Mouse (Mus musculus) thymus, adult 2 months (tissue): ENCODE data around the gene Pglyrp1.

Experiments
- CTCF ChIP-seq: fragments of 200-500 bp; IDR thresholded peaks from 2 replicates; pipeline ENCODE4 v1.5.1; 2012; ENCODE audit warnings: mild to moderate bottlenecking, control low read depth, low read length, moderate library complexity, borderline replicate concordance; ENCODE audit not compliant: control insufficient read depth, poor library complexity, insufficient read depth; ENCODE audit errors: extremely low read depth
- POLR2A ChIP-seq: fragments of 200-500 bp; IDR thresholded peaks from 2 replicates; pipeline ENCODE4 v1.6.1; 2012; ENCODE audit warnings: mild to moderate bottlenecking, low read length, control low read depth, moderate library complexity; ENCODE audit not compliant: control insufficient read depth, poor library complexity, insufficient read depth; ENCODE audit errors: extremely low read depth

- no peak for TF ChIP-seq CTCF
- no peak for TF ChIP-seq POLR2A
Observed at GRCm38 (mm10) chr7:18844811-18845210, 26.3 kb upstream of the Pglyrp1 start.
